Mouse (Mus musculus) forebrain, embryonic 10.5 days (tissue): ENCODE results near the gene Cish. TPM values are rescaled to one million over a fixed set of nuclear protein-coding genes. Genes with fewer than 3 reads are reported as not detected.

Source experiments
- DNase-seq: peaks from one replicate; pipeline ENCODE4 v3.0.0-alpha.2; 2017; ENCODE audit warnings: low spot score; ENCODE audit errors: extremely low spot score
- H3K27ac ChIP-seq: fragments of 300-500 bp; sonication (generic); 2 replicates; pipeline ENCODE4 v1.5.1; 2016; ENCODE audit warnings: mild to moderate bottlenecking
- H3K27me3 ChIP-seq: fragments of 300-500 bp; sonication (generic); 2 replicates; pipeline ENCODE4 v1.6.1; 2016; ENCODE audit warnings: mild to moderate bottlenecking; ENCODE audit not compliant: poor library complexity, severe bottlenecking
- H3K36me3 ChIP-seq: fragments of 300-500 bp; sonication (generic); replicated peaks from 2 replicates; pipeline ENCODE4 v1.6.1; 2016; ENCODE audit warnings: mild to moderate bottlenecking, moderate library complexity
- H3K4me1 ChIP-seq: fragments of 300-500 bp; sonication (generic); 2 replicates; pipeline ENCODE4 v1.6.1; 2016
- H3K4me3 ChIP-seq: fragments of 300-500 bp; sonication (generic); 2 replicates; pipeline ENCODE4 v1.5.1; 2016; ENCODE audit warnings: mild to moderate bottlenecking, moderate library complexity
- H3K9me3 ChIP-seq: fragments of 300-500 bp; sonication (generic); 2 replicates; pipeline ENCODE4 v1.6.1; 2016; ENCODE audit warnings: mild to moderate bottlenecking, moderate library complexity
- WGBS: fragments of 180-500 bp; shearing (Covaris S2); methylation state at CpG from one replicate; pipeline ENCODE4 v1.1.7; 2016; 5-methylcytosine and 5-hydroxymethylcytosine counted together
- polyA plus RNA-seq: library from polyadenylated mRNA; unstranded; fragments of >200 nt; fragmentation: Nextera tagmentation; extraction: Ambion mirVana; gene quantifications from 2 replicates; pipeline ENCODE4 v1.2.1, GENCODE M21; 2016

Cish gene
- 7.2 and 7.6 TPM in 2 replicates for polyA plus RNA-seq

GRCm38 (mm10) chr9:107296016-107296040, at the start of gene Cish:
Gene Cish (plus strand): TSS chr9:107296026.
- Histone ChIP-seq H3K36me3 (peaks cover 5% of the 10 kb centered on the region), H3K4me1 (peaks cover 32% of the 10 kb centered on the region), H3K27ac (peak within 1 kb of the TSS; percentile 86), H3K27me3 (peaks cover 35% of the 10 kb centered on the region), H3K4me3 (peak within 1 kb of the TSS; percentile 73), H3K9me3 (no peaks in the 10 kb centered on the region)
- DNase-seq, result no peak

GRCm38 (mm10) chr9:107246170-107246569, 49.7 kb upstream of the Cish start:
- H3K4me1 ChIP-seq, result 0 out of 2 replicates have a peak, but pooled peaks cover 5% of the 10 kb centered on the region
- H3K9me3 ChIP-seq, result no peaks in the 10 kb centered on the region
- WGBS, result 70% methylated on average over 4 of the region's 4 CpGs
- H3K36me3 ChIP-seq, result no peaks in the 10 kb centered on the region
- no peak overlapping the region for H3K4me3 ChIP-seq
- no peaks in the 10 kb centered on the region for H3K27me3 ChIP-seq
- no peak for DNase-seq
- no peak overlapping the region for H3K27ac ChIP-seq

GRCm38 (mm10) chr9:107249154-107249553, 46.7 kb upstream of the Cish start:
- H3K4me3 ChIP-seq, result no peak overlapping the region

GRCm38 (mm10) chr9:107250416-107251337, 45.1 kb upstream of the Cish start:
- no peak for DNase-seq
- Histone ChIP-seq H3K27ac (no peak overlapping the region), H3K27me3 (no peaks in the 10 kb centered on the region), H3K9me3 (no peaks in the 10 kb centered on the region), H3K4me3 (no peak overlapping the region), H3K36me3 (no peaks in the 10 kb centered on the region), H3K4me1 (peaks cover 18% of the 10 kb centered on the region)
- WGBS, result 87% methylated on average over 14 of the region's 14 CpGs

More at GRCm38 (mm10) chr9:107249154-107249553, 46.7 kb upstream of the Cish start:
- H3K36me3 ChIP-seq, result no peaks in the 10 kb centered on the region
- no peak for DNase-seq
- H3K4me1 ChIP-seq, result peaks cover 11% of the 10 kb centered on the region; the same call in 1 of the 2 replicates
- H3K9me3 ChIP-seq, result no peaks in the 10 kb centered on the region
- no peak overlapping the region for H3K27ac ChIP-seq
- WGBS, result 83% methylated on average over 6 of the region's 6 CpGs
- H3K27me3 ChIP-seq, result no peaks in the 10 kb centered on the region

GRCm38 (mm10) chr9:107252164-107252563, 43.7 kb upstream of the Cish start:
- Histone ChIP-seq H3K27me3 (no peaks in the 10 kb centered on the region), H3K9me3 (no peaks in the 10 kb centered on the region), H3K27ac (peak overlapping the region; percentile 30; the same call in 1 of the 2 replicates), H3K36me3 (no peaks in the 10 kb centered on the region), H3K4me1 (peaks cover 20% of the 10 kb centered on the region), H3K4me3 (no peak overlapping the region)
- DNase-seq, result no peak
- 25% methylated on average over 5 of the region's 5 CpGs for WGBS

GRCm38 (mm10) chr9:107254476-107254875, 41.4 kb upstream of the Cish start:
- Histone ChIP-seq H3K27ac (no peak overlapping the region; the same call in 1 of the 2 replicates), H3K4me1 (peaks cover 20% of the 10 kb centered on the region), H3K4me3 (no peak overlapping the region), H3K36me3 (no peaks in the 10 kb centered on the region), H3K9me3 (no peaks in the 10 kb centered on the region), H3K27me3 (no peaks in the 10 kb centered on the region)
- no peak for DNase-seq
- WGBS, result 93% methylated on average over 12 of the region's 12 CpGs

- no peaks in the 10 kb centered on the region for H3K36me3 ChIP-seq
- no peaks in the 10 kb centered on the region for H3K27me3 ChIP-seq
- H3K4me3 ChIP-seq, result no peak overlapping the region
- 90% methylated on average over 3 of the region's 3 CpGs for WGBS
- no peak for DNase-seq
- peaks cover 20% of the 10 kb centered on the region for H3K4me1 ChIP-seq
- no peak overlapping the region for H3K27ac ChIP-seq
- no peaks in the 10 kb centered on the region for H3K9me3 ChIP-seq
These were observed 40.9 kb upstream of the Cish start for GRCm38 (mm10) chr9:107254925-107255324.

- DNase-seq, result no peak
- Histone ChIP-seq H3K27me3 (no peaks in the 10 kb centered on the region), H3K9me3 (no peaks in the 10 kb centered on the region), H3K36me3 (no peaks in the 10 kb centered on the region), H3K27ac (0 out of 2 replicates have a peak overlapping the region, but pooled peaks have one; percentile 8), H3K4me3 (no peak overlapping the region), H3K4me1 (peaks cover 20% of the 10 kb centered on the region)
- WGBS, result 53% methylated on average over 3 of the region's 3 CpGs
These were observed 40.2 kb upstream of the Cish start for GRCm38 (mm10) chr9:107255596-107255995.

- 84% methylated on average over 6 of the region's 6 CpGs for WGBS
- Histone ChIP-seq H3K27me3 (no peaks in the 10 kb centered on the region), H3K27ac (no peak overlapping the region), H3K36me3 (no peaks in the 10 kb centered on the region), H3K9me3 (no peaks in the 10 kb centered on the region), H3K4me3 (no peak overlapping the region), H3K4me1 (peaks cover 16% of the 10 kb centered on the region)
- DNase-seq, result no peak
These were observed 36.3 kb upstream of the Cish start for GRCm38 (mm10) chr9:107259571-107259970.

- 84% methylated on average over 2 of the region's 2 CpGs for WGBS
- DNase-seq, result no peak
- peaks cover 13% of the 10 kb centered on the region for H3K4me1 ChIP-seq
- no peaks in the 10 kb centered on the region for H3K9me3 ChIP-seq
- no peaks in the 10 kb centered on the region for H3K27me3 ChIP-seq
- no peak overlapping the region for H3K4me3 ChIP-seq
- no peaks in the 10 kb centered on the region for H3K36me3 ChIP-seq
- H3K27ac ChIP-seq, result no peak overlapping the region
These were observed 35.4 kb upstream of the Cish start for GRCm38 (mm10) chr9:107260429-107260828.

GRCm38 (mm10) chr9:107260836-107261235, 35.0 kb upstream of the Cish start:
- no peaks in the 10 kb centered on the region for H3K27me3 ChIP-seq
- no peaks in the 10 kb centered on the region for H3K9me3 ChIP-seq
- no peak overlapping the region for H3K4me3 ChIP-seq
- no peak overlapping the region for H3K27ac ChIP-seq
- DNase-seq, result no peak
- no peaks in the 10 kb centered on the region for H3K36me3 ChIP-seq
- 76% methylated on average over 8 of the region's 8 CpGs for WGBS
- H3K4me1 ChIP-seq, result peaks cover 9% of the 10 kb centered on the region

GRCm38 (mm10) chr9:107261792-107262191, 34.0 kb upstream of the Cish start:
- Histone ChIP-seq H3K27me3 (no peaks in the 10 kb centered on the region), H3K27ac (no peak overlapping the region), H3K4me1 (0 out of 2 replicates have a peak, but pooled peaks cover 4% of the 10 kb centered on the region), H3K9me3 (no peaks in the 10 kb centered on the region), H3K4me3 (no peak overlapping the region), H3K36me3 (no peaks in the 10 kb centered on the region)
- WGBS, result 80% methylated on average over 6 of the region's 6 CpGs
- no peak for DNase-seq

- Histone ChIP-seq H3K27ac (no peak overlapping the region), H3K9me3 (no peaks in the 10 kb centered on the region), H3K4me3 (no peak overlapping the region), H3K36me3 (no peaks in the 10 kb centered on the region), H3K27me3 (no peaks in the 10 kb centered on the region), H3K4me1 (0 out of 2 replicates have a peak, but pooled peaks cover 4% of the 10 kb centered on the region)
- 78% methylated on average over 7 of the region's 7 CpGs for WGBS
- no peak for DNase-seq
These were observed 33.5 kb upstream of the Cish start for GRCm38 (mm10) chr9:107262375-107262774.
